Mouse (Mus musculus): ENCODE results near the gene Cgref1. TPM values are rescaled to one million over a fixed set of nuclear protein-coding genes. Genes with fewer than 3 reads are reported as not detected.

Cgref1 gene
- polyA plus RNA-seq, 1 experiment from 2014 or later, result 67.0 TPM

- Histone ChIP-seq H3K4me2 (ENCODE audit: low read depth, low read length) (no peak overlapping the region), H3K9ac (ENCODE audit: low read depth, low read length) (no peak overlapping the region), H3K27ac (ENCODE audit: low read length) (no peak overlapping the region), H3K4me3 (ENCODE audit: low read length) (no peak overlapping the region), H3K36me3 (ENCODE audit: control insufficient read depth, insufficient read depth, low read length) (no peaks in the 10 kb centered on the region), H3K9me3 (ENCODE audit: control insufficient read depth, low read length) (no peaks in the 10 kb centered on the region), H3K27me3 (replicated peaks; ENCODE audit: control insufficient read depth, insufficient read depth, low read length) (no peaks in the 10 kb centered on the region), H3K4me1 (ENCODE audit: control insufficient read depth, insufficient read depth, low read length) (no peaks in the 10 kb centered on the region)
- 90% methylated on average over 4 of the region's 4 CpGs for WGBS
- no peak for ATAC-seq
Measured at GRCm38 (mm10) chr5:30931378-30931777, 14.0 kb downstream of the Cgref1 start.

DNA sequence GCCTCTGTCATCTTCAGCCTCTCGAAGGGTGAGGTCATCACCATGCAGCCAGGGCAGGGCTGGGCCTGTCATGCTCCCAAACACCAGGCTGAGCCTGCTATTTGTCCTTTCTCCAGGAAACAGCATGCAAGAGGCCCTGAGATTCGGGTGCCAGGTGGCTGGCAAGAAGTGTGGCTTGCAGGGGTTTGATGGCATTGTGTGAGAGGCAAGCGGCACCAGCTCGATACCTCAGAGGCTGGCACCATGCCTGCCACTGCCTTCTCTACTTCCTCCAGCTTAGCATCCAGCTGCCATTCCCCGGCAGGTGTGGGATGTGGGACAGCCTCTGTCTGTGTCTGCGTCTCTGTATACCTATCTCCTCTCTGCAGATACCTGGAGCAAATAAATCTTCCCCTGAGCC, 14.5 kb downstream of the Cgref1 start:
- Histone ChIP-seq H3K4me2 (ENCODE audit: low read depth, low read length) (no peak overlapping the region), H3K4me1 (ENCODE audit: control insufficient read depth, insufficient read depth, low read length) (no peaks in the 10 kb centered on the region), H3K9me3 (ENCODE audit: control insufficient read depth, low read length) (no peaks in the 10 kb centered on the region), H3K9ac (ENCODE audit: low read depth, low read length) (no peak overlapping the region), H3K36me3 (ENCODE audit: control insufficient read depth, insufficient read depth, low read length) (no peaks in the 10 kb centered on the region), H3K27me3 (replicated peaks; ENCODE audit: control insufficient read depth, insufficient read depth, low read length) (no peaks in the 10 kb centered on the region), H3K27ac (ENCODE audit: low read length) (no peak overlapping the region), H3K4me3 (ENCODE audit: low read length) (no peak overlapping the region)
- WGBS, result 81% methylated on average over 6 of the region's 6 CpGs
- no peak for ATAC-seq

GRCm38 (mm10) chr5:30930121-30930520, 15.3 kb downstream of the Cgref1 start:
- H3K27me3 ChIP-seq (replicated peaks; ENCODE audit: control insufficient read depth, insufficient read depth, low read length), result no peaks in the 10 kb centered on the region
- WGBS, result 43% methylated on average over 4 of the region's 4 CpGs
- no peak overlapping the region for H3K27ac ChIP-seq (ENCODE audit: low read length)
- peak; percentile 36; the same call in 1 of the 2 replicates for ATAC-seq
- H3K9ac ChIP-seq (ENCODE audit: low read depth, low read length), result no peak overlapping the region
- no peaks in the 10 kb centered on the region for H3K36me3 ChIP-seq (ENCODE audit: control insufficient read depth, insufficient read depth, low read length)
- no peak overlapping the region for H3K4me2 ChIP-seq (ENCODE audit: low read depth, low read length)
- no peaks in the 10 kb centered on the region for H3K9me3 ChIP-seq (ENCODE audit: control insufficient read depth, low read length)
- H3K4me1 ChIP-seq (ENCODE audit: control insufficient read depth, insufficient read depth, low read length), result peaks cover 3% of the 10 kb centered on the region; the same call in 1 of the 2 replicates
- H3K4me3 ChIP-seq (ENCODE audit: low read length), result no peak overlapping the region

- Histone ChIP-seq H3K9me3 (ENCODE audit: control insufficient read depth, low read length) (no peaks in the 10 kb centered on the region), H3K4me2 (ENCODE audit: low read depth, low read length) (no peak overlapping the region), H3K36me3 (ENCODE audit: control insufficient read depth, insufficient read depth, low read length) (no peaks in the 10 kb centered on the region), H3K9ac (ENCODE audit: low read depth, low read length) (no peak overlapping the region), H3K4me3 (ENCODE audit: low read length) (no peak overlapping the region), H3K27me3 (replicated peaks; ENCODE audit: control insufficient read depth, insufficient read depth, low read length) (no peaks in the 10 kb centered on the region), H3K27ac (ENCODE audit: low read length) (no peak overlapping the region), H3K4me1 (ENCODE audit: control insufficient read depth, insufficient read depth, low read length) (peaks cover 3% of the 10 kb centered on the region; the same call in 1 of the 2 replicates)
- peak; percentile 56; the same call in 1 of the 2 replicates for ATAC-seq
- WGBS, result 45% methylated on average over 7 of the region's 7 CpGs
Measured at GRCm38 (mm10) chr5:30927945-30928529, 17.4 kb downstream of the Cgref1 start.

DNA sequence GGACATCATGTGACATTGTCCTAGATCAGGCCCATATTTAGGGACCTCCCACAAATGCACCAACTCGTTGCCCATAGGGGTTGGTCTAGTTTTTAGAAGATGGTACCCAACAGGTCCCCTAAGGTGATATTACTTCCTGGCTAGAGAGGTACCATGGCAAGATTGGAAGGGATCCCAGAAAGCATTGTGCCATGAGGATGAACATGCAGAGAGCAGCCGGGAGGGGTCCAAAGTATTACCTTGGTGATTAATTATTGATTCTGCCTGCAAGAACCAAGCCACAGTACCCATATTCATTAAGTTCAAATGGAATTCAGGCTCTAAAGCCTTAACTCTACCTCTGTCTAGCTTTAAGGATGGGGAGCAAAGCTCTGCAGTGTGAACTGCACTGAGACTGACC, 19.3 kb downstream of the Cgref1 start:
- 84% methylated on average over 2 of the region's 2 CpGs for WGBS
- Histone ChIP-seq H3K9me3 (ENCODE audit: control insufficient read depth, low read length) (no peaks in the 10 kb centered on the region), H3K4me3 (ENCODE audit: low read length) (no peak overlapping the region), H3K27ac (ENCODE audit: low read length) (no peak overlapping the region), H3K27me3 (replicated peaks; ENCODE audit: control insufficient read depth, insufficient read depth, low read length) (no peaks in the 10 kb centered on the region), H3K9ac (ENCODE audit: low read depth, low read length) (no peak overlapping the region), H3K4me1 (ENCODE audit: control insufficient read depth, insufficient read depth, low read length) (peaks cover 16% of the 10 kb centered on the region), H3K36me3 (ENCODE audit: control insufficient read depth, insufficient read depth, low read length) (no peaks in the 10 kb centered on the region), H3K4me2 (ENCODE audit: low read depth, low read length) (no peak overlapping the region)
- no peak for ATAC-seq

- Histone ChIP-seq H3K27ac (ENCODE audit: low read length) (no peak overlapping the region), H3K27me3 (replicated peaks; ENCODE audit: control insufficient read depth, insufficient read depth, low read length) (no peaks in the 10 kb centered on the region), H3K4me2 (ENCODE audit: low read depth, low read length) (no peak overlapping the region), H3K36me3 (ENCODE audit: control insufficient read depth, insufficient read depth, low read length) (no peaks in the 10 kb centered on the region), H3K4me3 (ENCODE audit: low read length) (no peak overlapping the region), H3K4me1 (ENCODE audit: control insufficient read depth, insufficient read depth, low read length) (peaks cover 22% of the 10 kb centered on the region), H3K9ac (ENCODE audit: low read depth, low read length) (0 out of 2 replicates have a peak overlapping the region, but pooled peaks have one; percentile 21), H3K9me3 (ENCODE audit: control insufficient read depth, low read length) (no peaks in the 10 kb centered on the region)
- 86% methylated on average over 5 of the region's 5 CpGs for WGBS
- ATAC-seq, result no peak
Measured at GRCm38 (mm10) chr5:30925217-30925616, 20.2 kb downstream of the Cgref1 start.

- no peak overlapping the region for H3K4me2 ChIP-seq (ENCODE audit: low read depth, low read length)
- no peaks in the 10 kb centered on the region for H3K9me3 ChIP-seq (ENCODE audit: control insufficient read depth, low read length)
- H3K4me3 ChIP-seq (ENCODE audit: low read length), result no peak overlapping the region
- ATAC-seq, result no peak
- H3K9ac ChIP-seq (ENCODE audit: low read depth, low read length), result no peak overlapping the region
- WGBS, result 81% methylated on average over 8 of the region's 8 CpGs
- no peak overlapping the region for H3K27ac ChIP-seq (ENCODE audit: low read length)
- no peaks in the 10 kb centered on the region for H3K27me3 ChIP-seq (replicated peaks; ENCODE audit: control insufficient read depth, insufficient read depth, low read length)
- peaks cover 25% of the 10 kb centered on the region for H3K4me1 ChIP-seq (ENCODE audit: control insufficient read depth, insufficient read depth, low read length)
- H3K36me3 ChIP-seq (ENCODE audit: control insufficient read depth, insufficient read depth, low read length), result no peaks in the 10 kb centered on the region; the same call in 1 of the 2 replicates
Measured at GRCm38 (mm10) chr5:30924614-30925013, 20.8 kb downstream of the Cgref1 start.

DNA sequence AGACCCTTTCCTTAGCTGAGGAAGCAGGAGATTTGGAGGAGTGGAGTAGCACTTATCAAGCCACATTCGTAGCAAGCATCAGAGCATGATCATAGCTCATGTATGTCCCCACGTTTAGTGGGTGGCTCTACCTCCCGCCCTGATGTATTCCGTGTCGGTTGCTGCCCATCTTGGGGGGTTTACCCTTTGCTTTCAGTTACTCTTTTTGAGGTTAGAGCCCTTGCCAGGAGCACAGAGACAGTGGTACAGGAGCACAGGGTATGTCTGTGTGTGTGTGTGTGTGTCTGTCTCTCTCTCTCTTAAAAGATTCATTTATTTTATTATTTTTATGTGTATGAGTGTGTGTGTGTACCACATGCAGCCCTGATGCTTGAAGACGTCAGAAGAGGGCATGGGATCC, 22.3 kb downstream of the Cgref1 start:
- H3K4me3 ChIP-seq (ENCODE audit: low read length), result no peak overlapping the region
- no peak for ATAC-seq
- H3K9me3 ChIP-seq (ENCODE audit: control insufficient read depth, low read length), result no peaks in the 10 kb centered on the region
- H3K36me3 ChIP-seq (ENCODE audit: control insufficient read depth, insufficient read depth, low read length), result no peaks in the 10 kb centered on the region; the same call in 1 of the 2 replicates
- no peaks in the 10 kb centered on the region for H3K27me3 ChIP-seq (replicated peaks; ENCODE audit: control insufficient read depth, insufficient read depth, low read length)
- H3K4me2 ChIP-seq (ENCODE audit: low read depth, low read length), result 0 out of 2 replicates have a peak overlapping the region, but pooled peaks have one; percentile 89
- no peak overlapping the region for H3K27ac ChIP-seq (ENCODE audit: low read length)
- 79% methylated on average over 6 of the region's 6 CpGs for WGBS
- peaks cover 25% of the 10 kb centered on the region for H3K4me1 ChIP-seq (ENCODE audit: control insufficient read depth, insufficient read depth, low read length)
- H3K9ac ChIP-seq (ENCODE audit: low read depth, low read length), result no peak overlapping the region

DNA sequence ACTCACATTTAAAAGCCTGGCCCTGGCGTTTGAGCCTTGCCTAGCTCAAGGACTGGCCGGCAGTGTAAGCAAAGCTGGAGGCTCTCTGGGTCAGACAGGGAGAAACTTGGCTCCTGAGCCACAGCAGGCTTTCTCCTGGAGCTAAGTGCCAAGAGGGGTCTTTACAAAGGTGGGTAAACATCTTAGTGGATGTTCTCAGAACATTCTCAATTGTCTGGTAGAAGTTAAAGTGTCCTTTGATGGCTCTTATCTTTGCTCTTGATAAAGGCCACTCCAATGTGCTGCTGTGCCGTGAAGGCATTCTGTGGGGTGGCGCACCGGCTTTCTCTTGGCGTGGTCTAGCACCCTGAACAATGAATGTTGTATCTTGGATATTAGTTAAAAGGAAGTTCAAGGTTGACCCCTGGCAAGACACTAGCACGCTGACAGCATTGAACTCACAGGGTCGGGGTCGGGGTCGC, 22.8 kb downstream of the Cgref1 start:
- 0 out of 2 replicates have a peak overlapping the region, but pooled peaks have one; percentile 0 for H3K9ac ChIP-seq (ENCODE audit: low read depth, low read length)
- H3K4me3 ChIP-seq (ENCODE audit: low read length), result peak overlapping the region; percentile 61
- 51% methylated on average over 10 of the region's 10 CpGs for WGBS

More for the DNA sequence above, 22.8 kb downstream of the Cgref1 start:
- Histone ChIP-seq H3K27ac (ENCODE audit: low read length) (no peak overlapping the region), H3K9me3 (ENCODE audit: control insufficient read depth, low read length) (no peaks in the 10 kb centered on the region), H3K36me3 (ENCODE audit: control insufficient read depth, insufficient read depth, low read length) (no peaks in the 10 kb centered on the region; the same call in 1 of the 2 replicates), H3K4me2 (ENCODE audit: low read depth, low read length) (peak overlapping the region; percentile 89), H3K4me1 (ENCODE audit: control insufficient read depth, insufficient read depth, low read length) (peaks cover 25% of the 10 kb centered on the region), H3K27me3 (replicated peaks; ENCODE audit: control insufficient read depth, insufficient read depth, low read length) (no peaks in the 10 kb centered on the region)
- no peak for ATAC-seq

All from intestine, embryonic 16.5 days (tissue).